In the genomic region with DNA sequence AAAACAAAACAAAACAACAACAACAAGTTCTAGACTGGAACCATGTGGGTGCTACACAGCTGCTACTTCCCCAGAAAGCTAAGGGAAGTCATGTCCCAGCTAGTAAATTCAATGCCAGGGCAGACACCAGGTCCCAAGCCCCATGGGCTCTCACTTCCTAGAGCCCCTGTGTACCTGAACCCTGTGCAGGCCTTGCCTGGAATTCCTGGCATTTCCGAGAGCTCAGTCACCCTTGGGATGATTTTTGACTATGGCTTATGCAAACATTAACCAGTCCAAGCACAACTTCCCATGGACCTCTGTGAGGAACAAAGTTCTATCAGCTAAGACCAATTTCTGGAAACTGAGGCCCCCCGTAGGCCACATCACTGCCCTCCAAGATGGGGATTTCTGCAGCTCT, we compare ENCODE assay signal across 31 mouse cellular contexts. TPM values are rescaled to one million over a fixed set of nuclear protein-coding genes. Genes with fewer than 3 reads are reported as not detected.
DNase-seq lines count a peak whose midpoint lies in the region; ATAC-seq lines count a peak whose summit lies in the region.
"Had no signal": no experiment of that assay in that cellular context is flagged by ENCODE, and none has a peak within 500 bp of the region (broad histone marks: within the 10 kb centered on the region; RNA-seq: fewer than 3 reads in every experiment).

No protein-coding gene starts in this region.

- H3K36me3 ChIP-seq in midbrain, embryonic 11.5 days (ENCODE audit: control insufficient read depth, insufficient read depth, low read length) = no peaks in the 10 kb centered on the region
- H3K36me3 ChIP-seq in midbrain, embryonic 16.5 days (ENCODE audit: control insufficient read depth, insufficient read depth, low read length) = no peaks in the 10 kb centered on the region
- H3K36me3 ChIP-seq in kidney, embryonic 14.5 days (ENCODE audit: control insufficient read depth, insufficient read depth, low read length) = no peaks in the 10 kb centered on the region
- H3K36me3 ChIP-seq in forebrain, embryonic 15.5 days = no peaks in the 10 kb centered on the region
- H3K36me3 ChIP-seq: embryonic facial prominence, embryonic 10.5 days; embryonic facial prominence, embryonic 15.5 days; forebrain, embryonic 12.5 days; hindbrain, embryonic 12.5 days; intestine, embryonic 15.5 days; limb, embryonic 12.5 days; liver, embryonic 15.5 days; midbrain, embryonic 10.5 days; neural tube, embryonic 13.5 days had no signal

- no peaks in the 10 kb centered on the region for H3K4me1 ChIP-seq in midbrain, embryonic 11.5 days (ENCODE audit: control insufficient read depth, insufficient read depth, low read length)
- H3K4me1 ChIP-seq in midbrain, embryonic 16.5 days (ENCODE audit: control insufficient read depth, insufficient read depth, low read length) = no peaks in the 10 kb centered on the region
- peaks cover 4% of the 10 kb centered on the region; the same call in 1 of the 2 replicates for H3K4me1 ChIP-seq in kidney, embryonic 14.5 days (ENCODE audit: control insufficient read depth, insufficient read depth, low read length)
- 0 out of 2 replicates have a peak, but pooled peaks cover 5% of the 10 kb centered on the region for H3K4me1 ChIP-seq in forebrain, embryonic 15.5 days
- H3K4me1 ChIP-seq: midbrain, embryonic 10.5 days had no signal

- no peak overlapping the region for H3K27ac ChIP-seq in midbrain, embryonic 11.5 days (ENCODE audit: low read depth, low read length)
- H3K27ac ChIP-seq in midbrain, embryonic 16.5 days (ENCODE audit: low read length) = no peak overlapping the region
- H3K27ac ChIP-seq in kidney, embryonic 14.5 days (ENCODE audit: low read depth, low read length) = peak overlapping the region; percentile 24; the same call in 1 of the 2 replicates
- no peak overlapping the region for H3K27ac ChIP-seq in forebrain, embryonic 15.5 days (replicated peaks)
- H3K27ac ChIP-seq: embryonic facial prominence, embryonic 10.5 days; embryonic facial prominence, embryonic 15.5 days; forebrain, embryonic 12.5 days; gastrocnemius, adult 2 months; hindbrain, embryonic 12.5 days; hindbrain, postnatal 0 days; intestine, embryonic 15.5 days; limb, embryonic 12.5 days; liver, embryonic 15.5 days; midbrain, embryonic 10.5 days; neural tube, embryonic 13.5 days had no signal

- H3K27me3 ChIP-seq in midbrain, embryonic 11.5 days (ENCODE audit: control insufficient read depth, insufficient read depth, low read length) = no peaks in the 10 kb centered on the region
- no peaks in the 10 kb centered on the region for H3K27me3 ChIP-seq in midbrain, embryonic 16.5 days (ENCODE audit: control insufficient read depth, insufficient read depth, low read depth, low read length)
- H3K27me3 ChIP-seq in kidney, embryonic 14.5 days (ENCODE audit: control insufficient read depth, insufficient read depth, low read length) = no peaks in the 10 kb centered on the region
- no peaks in the 10 kb centered on the region for H3K27me3 ChIP-seq in forebrain, embryonic 15.5 days
- H3K27me3 ChIP-seq: embryonic facial prominence, embryonic 15.5 days; forebrain, embryonic 12.5 days; hindbrain, embryonic 12.5 days; intestine, embryonic 15.5 days; neural tube, embryonic 13.5 days had no signal

- peak; percentile 8 for DNase-seq in midbrain, embryonic 11.5 days (ENCODE audit: low spot score, missing footprints)
- peak; percentile 76 for DNase-seq in kidney, postnatal 14 days
- no peak for DNase-seq in adrenal gland, adult 8-10 months
- DNase-seq: adrenal gland, adult 2 months; cerebellum, adult 2 months; cerebellum, postnatal 25 days; gastrocnemius, adult 2 months; gastrocnemius, postnatal 36 days; heart, adult 18-20 months; heart, postnatal 36 days; layer of hippocampus, adult 9-11 months; thymus, adult 2 months; thymus, postnatal 36 days had no signal

- no peak for ATAC-seq in midbrain, embryonic 11.5 days (ENCODE audit: low FRiP score)
- ATAC-seq in midbrain, embryonic 16.5 days = no peak
- no peak for ATAC-seq in kidney, embryonic 14.5 days (ENCODE audit: low FRiP score, low TSS enrichment)
- no peak for ATAC-seq in activated CD4-positive, CD25-positive, alpha-beta regulatory T cell, adult 4 months
- ATAC-seq in forebrain, embryonic 15.5 days (replicated peaks) = no peak
- ATAC-seq: CD4-positive, CD25-positive, alpha-beta regulatory T cell, adult 4 months; hindbrain, postnatal 0 days; intestine, embryonic 15.5 days; lung, postnatal 0 days had no signal

- no peaks in the 10 kb centered on the region for H3K9me3 ChIP-seq in midbrain, embryonic 11.5 days (ENCODE audit: control insufficient read depth, low read length)
- no peaks in the 10 kb centered on the region for H3K9me3 ChIP-seq in midbrain, embryonic 16.5 days (replicated peaks; ENCODE audit: control insufficient read depth, low read length, poor library complexity, severe bottlenecking)
- H3K9me3 ChIP-seq in kidney, embryonic 14.5 days (ENCODE audit: control insufficient read depth, low read length) = no peaks in the 10 kb centered on the region
- H3K9me3 ChIP-seq in forebrain, embryonic 15.5 days = no peaks in the 10 kb centered on the region
- H3K9me3 ChIP-seq: embryonic facial prominence, embryonic 10.5 days; embryonic facial prominence, embryonic 15.5 days; forebrain, embryonic 12.5 days; hindbrain, embryonic 12.5 days; intestine, embryonic 15.5 days; limb, embryonic 12.5 days; liver, embryonic 15.5 days; midbrain, embryonic 10.5 days; neural tube, embryonic 13.5 days had no signal

- no peak overlapping the region for H3K4me2 ChIP-seq in midbrain, embryonic 11.5 days
- H3K4me2 ChIP-seq in midbrain, embryonic 16.5 days (ENCODE audit: low read length) = no peak overlapping the region
- no peak overlapping the region for H3K4me2 ChIP-seq in kidney, embryonic 14.5 days (replicated peaks; ENCODE audit: low read depth, low read length)
- H3K4me2 ChIP-seq in forebrain, embryonic 15.5 days (replicated peaks) = no peak overlapping the region
- H3K4me2 ChIP-seq: embryonic facial prominence, embryonic 15.5 days; forebrain, embryonic 12.5 days; heart, embryonic 11.5 days; hindbrain, embryonic 12.5 days; intestine, embryonic 15.5 days; limb, embryonic 12.5 days; liver, embryonic 15.5 days; neural tube, embryonic 13.5 days had no signal

- no peak overlapping the region for H3K9ac ChIP-seq in midbrain, embryonic 11.5 days (ENCODE audit: low read length)
- H3K9ac ChIP-seq in midbrain, embryonic 16.5 days (ENCODE audit: low read depth, low read length) = no peak overlapping the region
- H3K9ac ChIP-seq in kidney, embryonic 14.5 days (ENCODE audit: low read depth, low read length) = no peak overlapping the region
- H3K9ac ChIP-seq in forebrain, embryonic 15.5 days (replicated peaks) = no peak overlapping the region
- H3K9ac ChIP-seq: embryonic facial prominence, embryonic 15.5 days; forebrain, embryonic 12.5 days; hindbrain, embryonic 12.5 days; intestine, embryonic 15.5 days; limb, embryonic 12.5 days; liver, embryonic 15.5 days; neural tube, embryonic 13.5 days had no signal

- WGBS in midbrain, embryonic 11.5 days = 91% methylated on average over 2 of the region's 2 CpGs
- WGBS in midbrain, embryonic 16.5 days = 78% methylated on average over 2 of the region's 2 CpGs
- WGBS in kidney, embryonic 14.5 days = 70% methylated on average over 2 of the region's 2 CpGs
- 82% methylated on average over 2 of the region's 2 CpGs for WGBS in forebrain, embryonic 15.5 days

- H3K4me3 ChIP-seq in midbrain, embryonic 11.5 days (ENCODE audit: low read depth, low read length) = no peak overlapping the region
- no peak overlapping the region for H3K4me3 ChIP-seq in midbrain, embryonic 16.5 days (ENCODE audit: low read depth, low read length)
- H3K4me3 ChIP-seq in kidney, embryonic 14.5 days (ENCODE audit: low read length) = no peak overlapping the region
- no peak overlapping the region for H3K4me3 ChIP-seq in forebrain, embryonic 15.5 days
- H3K4me3 ChIP-seq: embryonic facial prominence, embryonic 10.5 days; embryonic facial prominence, embryonic 15.5 days; forebrain, embryonic 12.5 days; gastrocnemius, adult 2 months; hindbrain, embryonic 12.5 days; intestine, embryonic 15.5 days; limb, embryonic 12.5 days; liver, embryonic 15.5 days; midbrain, embryonic 10.5 days; neural tube, embryonic 13.5 days had no signal

RNA-seq across cellular contexts. Expression of gene Sh3tc1, which starts 6.3 kb away (rescaled TPM):
- polyA plus RNA-seq in midbrain, embryonic 11.5 days (2014; fragmentation: Nextera tagmentation; extraction: Ambion mirVana) = 2.3 and 3.2 TPM in 2 replicates
- polyA plus RNA-seq in midbrain, embryonic 16.5 days (2015; fragmentation: Nextera tagmentation; extraction: Ambion mirVana) = 1.8 and 3.2 TPM in 2 replicates
- polyA plus RNA-seq in kidney, embryonic 14.5 days (2014; fragmentation: Nextera tagmentation; extraction: Ambion mirVana) = 4.2 and 11.3 TPM in 2 replicates
- 1 to 10 TPM; 2.1 to 2.5 TPM for polyA plus RNA-seq in activated CD4-positive, CD25-positive, alpha-beta regulatory T cell, adult 4 months (2017; shearing (Covaris generic))
- 1.5 and 1.9 TPM in 2 replicates for polyA plus RNA-seq in forebrain, embryonic 15.5 days (2015; fragmentation: Nextera tagmentation; extraction: Ambion mirVana)
- total RNA-seq in adrenal gland, adult 8-10 months (2022) = 10 to 100 TPM; 34.2 to 35.9 (median 35.1) TPM

RNA-seq across cellular contexts. Expression of gene Ablim2, which starts 24.2 kb away (rescaled TPM):
- polyA plus RNA-seq in midbrain, embryonic 11.5 days (2014; fragmentation: Nextera tagmentation; extraction: Ambion mirVana) = 0.36 and 0.51 TPM in 2 replicates
- 29.4 and 36.2 TPM in 2 replicates for polyA plus RNA-seq in midbrain, embryonic 16.5 days (2015; fragmentation: Nextera tagmentation; extraction: Ambion mirVana)
- polyA plus RNA-seq in kidney, embryonic 14.5 days (2014; fragmentation: Nextera tagmentation; extraction: Ambion mirVana) = 0.30 and 2.5 TPM in 2 replicates
- polyA plus RNA-seq in activated CD4-positive, CD25-positive, alpha-beta regulatory T cell, adult 4 months (2017; shearing (Covaris generic)) = 1 to 10 TPM; 1.5 to 1.9 TPM
- polyA plus RNA-seq in forebrain, embryonic 15.5 days (2015; fragmentation: Nextera tagmentation; extraction: Ambion mirVana) = 8.5 and 9.1 TPM in 2 replicates
- 10 to 100 TPM in 2 of 4 experiments, 1 to 10 TPM in 2; 4.4 to 21.5 (median 11.4) TPM for total RNA-seq in adrenal gland, adult 8-10 months (2022)
- total RNA-seq: megakaryocyte progenitor cell, adult 5-6 weeks had no signal

RNA-seq across cellular contexts. Expression of gene Htra3, which starts 53.9 kb away (rescaled TPM):
- polyA plus RNA-seq in midbrain, embryonic 11.5 days (2014; fragmentation: Nextera tagmentation; extraction: Ambion mirVana) = 6.0 and 7.6 TPM in 2 replicates
- 15.1 and 15.7 TPM in 2 replicates for polyA plus RNA-seq in midbrain, embryonic 16.5 days (2015; fragmentation: Nextera tagmentation; extraction: Ambion mirVana)
- 7.0 and 8.6 TPM in 2 replicates for polyA plus RNA-seq in kidney, embryonic 14.5 days (2014; fragmentation: Nextera tagmentation; extraction: Ambion mirVana)
- polyA plus RNA-seq in activated CD4-positive, CD25-positive, alpha-beta regulatory T cell, adult 4 months (2017; shearing (Covaris generic)) = not detected
- 9.6 and 10.9 TPM in 2 replicates for polyA plus RNA-seq in forebrain, embryonic 15.5 days (2015; fragmentation: Nextera tagmentation; extraction: Ambion mirVana)
- total RNA-seq in adrenal gland, adult 8-10 months (2022) = 100 to 1,000 TPM in 1 of 4 experiments, 10 to 100 TPM in 3; 21.3 to 114 (median 48.7) TPM
- total RNA-seq: megakaryocyte progenitor cell, adult 5-6 weeks had no signal
- polyA plus RNA-seq: CD4-positive, CD25-positive, alpha-beta regulatory T cell, adult 4 months had no signal
